Mouse (Mus musculus): ENCODE results near the gene Gm21970. TPM values are rescaled to one million over a fixed set of nuclear protein-coding genes. Genes with fewer than 3 reads are reported as not detected.
A peak's percentile ranks its signal among the peaks of the same experiment; 100 is the strongest.

Gm21970 gene
- polyA plus RNA-seq, 1 experiment, result not detected

DNA sequence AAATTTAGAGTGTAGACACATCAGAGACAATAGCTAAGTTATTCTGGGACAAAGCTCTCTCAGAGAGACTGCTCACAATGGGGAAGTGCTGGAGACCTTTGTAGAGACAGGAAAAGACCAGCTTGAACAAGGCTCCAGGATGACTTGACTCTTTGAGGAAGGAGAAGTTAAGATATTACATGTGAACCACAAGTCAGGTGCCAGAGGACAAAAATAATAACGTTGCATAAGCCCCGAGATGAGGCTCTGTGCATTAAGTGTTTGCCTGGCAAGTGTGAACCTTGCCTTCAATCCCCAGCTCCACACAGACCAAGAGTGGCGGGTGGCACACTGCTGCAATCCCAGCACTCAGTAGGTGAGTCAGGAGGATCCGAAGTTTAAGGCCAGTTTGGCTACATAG is 36.9 kb upstream of the Gm21970 start:
- Histone ChIP-seq H3K27ac (ENCODE audit: insufficient read depth, low read length) (peak overlapping the region; percentile 89), H3K4me1 (ENCODE audit: control insufficient read depth, insufficient read depth, low read length) (no peaks in the 10 kb centered on the region), H3K4me3 (ENCODE audit: insufficient read depth, low read length) (no peak overlapping the region)
- TF ChIP-seq CTCF (IDR thresholded peaks at IDR 0.05; ENCODE audit: extremely low read depth, insufficient read depth, low read length) (no peak), POLR2A (IDR thresholded peaks at IDR 0.05; ENCODE audit: extremely low read depth, insufficient read depth, low read length) (no peak)

DNA sequence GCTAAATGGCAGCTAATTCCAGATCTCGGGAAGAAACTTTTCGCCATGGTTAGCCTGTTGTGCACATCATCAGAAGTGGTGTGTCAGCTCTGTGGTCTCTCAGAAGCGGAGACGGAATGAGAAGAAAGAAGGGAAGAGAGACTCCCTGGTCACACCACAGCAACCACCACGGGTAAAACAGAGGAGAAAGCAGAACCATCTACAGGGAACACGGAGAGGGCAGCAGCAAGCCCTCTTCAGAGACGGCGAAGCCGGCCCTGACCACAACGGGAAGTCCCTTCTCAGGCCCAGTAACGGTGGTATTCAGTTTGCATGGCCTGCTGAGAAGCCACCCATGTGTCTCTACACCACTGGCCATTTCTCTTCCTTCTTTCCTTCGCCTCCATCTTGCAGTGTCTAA is 36.4 kb upstream of the Gm21970 start:
- Histone ChIP-seq H3K4me3 (ENCODE audit: insufficient read depth, low read length) (no peak overlapping the region), H3K4me1 (ENCODE audit: control insufficient read depth, insufficient read depth, low read length) (no peaks in the 10 kb centered on the region), H3K27ac (ENCODE audit: insufficient read depth, low read length) (peak overlapping the region; percentile 89; the same call in 1 of the 2 replicates)
- TF ChIP-seq POLR2A (IDR thresholded peaks at IDR 0.05; ENCODE audit: extremely low read depth, insufficient read depth, low read length) (no peak), CTCF (IDR thresholded peaks at IDR 0.05; ENCODE audit: extremely low read depth, insufficient read depth, low read length) (no peak)

DNA sequence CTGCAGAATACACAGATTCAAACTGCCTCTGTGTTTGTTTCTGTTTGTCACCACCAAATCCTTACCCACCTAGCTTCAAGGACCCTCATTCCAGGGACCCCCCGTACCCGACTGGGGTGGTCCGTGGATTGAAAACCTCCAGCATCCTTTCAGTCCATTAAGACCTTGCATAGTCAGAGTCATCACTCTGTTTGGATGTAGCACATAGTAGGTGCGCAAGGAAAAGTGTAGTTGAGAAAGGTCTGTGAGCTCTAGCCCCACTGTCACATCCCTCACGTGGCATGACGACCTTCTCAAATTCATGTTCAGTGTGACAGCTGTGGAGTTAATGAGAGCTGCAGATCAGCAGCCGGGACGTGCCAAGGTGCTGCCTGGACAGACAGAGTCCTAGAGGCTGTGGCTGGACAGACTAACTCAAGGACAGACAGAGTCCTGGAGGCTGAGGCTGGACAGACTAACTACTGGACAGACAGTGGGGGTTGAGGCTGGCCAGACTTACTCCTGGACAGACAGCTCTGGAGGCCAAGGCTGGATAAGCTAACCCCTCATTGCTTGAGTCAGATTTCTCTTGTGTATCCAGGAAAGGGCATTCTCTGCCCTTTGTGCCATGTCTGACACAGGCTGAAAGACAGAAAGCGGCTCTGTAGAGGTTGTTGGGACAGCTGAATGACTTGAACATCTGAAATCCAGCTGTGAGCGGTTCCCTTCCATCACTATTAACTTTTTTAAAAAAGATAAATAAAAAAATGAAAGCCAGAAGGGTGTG is 34.6 kb upstream of the Gm21970 start:
- TF ChIP-seq CTCF (IDR thresholded peaks at IDR 0.05; ENCODE audit: extremely low read depth, insufficient read depth, low read length) (no peak), POLR2A (IDR thresholded peaks at IDR 0.05; ENCODE audit: extremely low read depth, insufficient read depth, low read length) (no peak)

DNA sequence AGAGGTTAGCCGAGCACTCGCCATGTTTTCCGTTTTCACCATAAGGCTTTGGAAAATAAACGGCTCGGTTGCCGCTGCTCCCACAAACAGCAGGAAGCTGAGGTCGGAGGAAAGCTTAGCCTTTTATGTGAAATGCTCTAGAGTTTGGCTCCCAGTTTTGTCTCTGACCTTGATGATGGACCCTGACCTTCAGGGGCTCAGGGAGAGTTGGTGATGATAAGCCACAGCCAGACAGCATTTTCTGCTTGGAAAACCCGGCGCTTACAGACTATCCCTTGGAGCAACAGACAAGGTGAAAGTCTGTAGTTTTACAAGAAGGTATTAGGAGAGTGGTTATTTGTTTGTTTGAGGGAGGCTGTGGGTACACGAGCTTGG is 34.0 kb upstream of the Gm21970 start:
- H3K4me3 ChIP-seq (ENCODE audit: insufficient read depth, low read length), result no peak overlapping the region
- TF ChIP-seq POLR2A (IDR thresholded peaks at IDR 0.05; ENCODE audit: extremely low read depth, insufficient read depth, low read length) (no peak), CTCF (IDR thresholded peaks at IDR 0.05; ENCODE audit: extremely low read depth, insufficient read depth, low read length) (no peak)
- H3K4me1 ChIP-seq (ENCODE audit: control insufficient read depth, insufficient read depth, low read length), result no peaks in the 10 kb centered on the region
- no peak overlapping the region for H3K27ac ChIP-seq (ENCODE audit: insufficient read depth, low read length)

More for the DNA sequence above, 34.6 kb upstream of the Gm21970 start:
- Histone ChIP-seq H3K27ac (ENCODE audit: insufficient read depth, low read length) (no peak overlapping the region), H3K4me1 (ENCODE audit: control insufficient read depth, insufficient read depth, low read length) (no peaks in the 10 kb centered on the region), H3K4me3 (ENCODE audit: insufficient read depth, low read length) (no peak overlapping the region)

DNA sequence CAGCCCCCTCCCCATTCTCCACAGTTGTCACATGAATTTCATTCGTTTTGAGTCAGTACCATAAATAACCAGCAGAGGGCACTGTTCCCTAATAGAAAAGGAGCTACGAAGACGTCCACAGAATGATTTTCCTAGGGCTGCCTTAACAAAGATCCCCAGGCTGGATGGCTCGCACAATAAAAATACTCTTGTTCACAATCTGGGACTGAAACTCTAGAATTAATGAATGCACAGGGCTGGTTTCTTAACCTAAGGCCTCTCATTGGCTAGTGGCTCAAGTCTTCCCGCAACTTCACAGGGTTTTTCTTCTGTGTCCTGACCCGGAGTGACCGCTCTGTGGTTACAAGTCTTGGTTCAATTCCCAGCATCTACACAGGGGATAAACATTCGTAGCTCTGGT is 33.0 kb upstream of the Gm21970 start:
- no peak overlapping the region for H3K27ac ChIP-seq (ENCODE audit: insufficient read depth, low read length)
- TF ChIP-seq CTCF (IDR thresholded peaks at IDR 0.05; ENCODE audit: extremely low read depth, insufficient read depth, low read length), result peak; percentile 56
- TF ChIP-seq POLR2A (IDR thresholded peaks at IDR 0.05; ENCODE audit: extremely low read depth, insufficient read depth, low read length), result no peak
- H3K4me1 ChIP-seq (ENCODE audit: control insufficient read depth, insufficient read depth, low read length), result no peaks in the 10 kb centered on the region

DNA sequence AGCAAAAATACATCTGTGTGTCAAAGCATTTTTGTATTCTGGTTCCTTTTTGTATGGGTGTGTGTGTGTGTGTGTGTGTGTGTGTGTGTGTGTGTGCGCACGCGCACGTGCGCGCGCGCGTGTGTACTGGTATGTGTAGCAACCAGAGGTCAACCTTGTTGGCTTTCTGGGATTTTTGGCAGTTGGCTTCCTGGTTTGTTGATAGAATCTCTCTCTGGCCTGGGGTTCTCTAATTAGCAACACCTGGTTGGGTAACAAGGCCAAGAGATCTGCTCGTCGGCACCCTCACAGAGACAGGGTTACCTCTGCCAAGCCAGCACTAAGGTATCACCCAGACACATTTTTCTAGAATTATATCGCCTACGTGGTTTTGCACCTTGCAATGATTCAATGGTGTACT is 32.0 kb upstream of the Gm21970 start:
- H3K4me3 ChIP-seq (ENCODE audit: insufficient read depth, low read length), result no peak overlapping the region
- H3K4me1 ChIP-seq (ENCODE audit: control insufficient read depth, insufficient read depth, low read length), result no peaks in the 10 kb centered on the region
- no peak overlapping the region for H3K27ac ChIP-seq (ENCODE audit: insufficient read depth, low read length)
- TF ChIP-seq CTCF (IDR thresholded peaks at IDR 0.05; ENCODE audit: extremely low read depth, insufficient read depth, low read length) (no peak), POLR2A (IDR thresholded peaks at IDR 0.05; ENCODE audit: extremely low read depth, insufficient read depth, low read length) (no peak)

More for the DNA sequence above, 33.0 kb upstream of the Gm21970 start:
- H3K4me3 ChIP-seq (ENCODE audit: insufficient read depth, low read length), result no peak overlapping the region

DNA sequence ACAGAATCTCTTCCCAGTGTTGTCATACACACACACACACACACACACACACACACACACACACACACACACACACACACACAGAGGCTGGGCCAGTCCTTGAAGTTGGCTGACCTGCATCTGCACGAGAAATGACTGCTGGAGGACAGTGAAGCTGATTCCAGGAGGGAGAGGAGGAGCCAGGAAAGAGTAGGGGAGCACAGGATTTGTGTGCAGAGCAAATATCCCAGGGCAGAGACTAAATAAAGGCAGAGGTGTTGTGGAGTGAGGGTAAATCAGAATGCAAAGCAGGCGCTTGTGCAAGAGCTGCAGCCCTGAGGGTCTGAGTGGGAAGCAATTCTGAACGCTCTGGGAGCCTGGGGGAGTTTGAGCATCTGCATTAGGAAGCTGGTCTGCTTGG is 31.4 kb upstream of the Gm21970 start:
- no peak for TF ChIP-seq CTCF (IDR thresholded peaks at IDR 0.05; ENCODE audit: extremely low read depth, insufficient read depth, low read length)
- no peak for TF ChIP-seq POLR2A (IDR thresholded peaks at IDR 0.05; ENCODE audit: extremely low read depth, insufficient read depth, low read length)
- Histone ChIP-seq H3K27ac (ENCODE audit: insufficient read depth, low read length) (no peak overlapping the region), H3K4me3 (ENCODE audit: insufficient read depth, low read length) (no peak overlapping the region), H3K4me1 (ENCODE audit: control insufficient read depth, insufficient read depth, low read length) (no peaks in the 10 kb centered on the region)

DNA sequence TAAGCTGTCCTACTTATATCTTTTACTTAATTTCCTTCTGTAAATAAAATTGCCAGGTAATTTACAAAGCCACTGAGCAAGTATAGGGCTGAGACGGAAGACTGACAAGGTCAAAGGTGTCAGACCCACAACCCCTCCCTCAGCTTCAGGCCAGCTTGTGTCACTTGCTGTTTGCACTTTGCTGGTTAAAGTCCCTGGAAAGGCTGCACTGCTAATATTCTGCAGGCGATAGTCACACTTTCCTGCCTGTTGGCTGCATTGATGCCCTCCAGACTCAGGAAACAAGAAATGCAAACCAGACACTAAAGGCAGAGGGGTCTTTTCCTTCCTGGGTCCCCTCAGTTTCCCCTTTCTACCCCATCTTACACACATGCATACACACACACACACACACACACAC is 29.5 kb upstream of the Gm21970 start:
- H3K27ac ChIP-seq (ENCODE audit: insufficient read depth, low read length), result no peak overlapping the region
- H3K4me3 ChIP-seq (ENCODE audit: insufficient read depth, low read length), result no peak overlapping the region
- H3K4me1 ChIP-seq (ENCODE audit: control insufficient read depth, insufficient read depth, low read length), result no peaks in the 10 kb centered on the region
- TF ChIP-seq CTCF (IDR thresholded peaks at IDR 0.05; ENCODE audit: extremely low read depth, insufficient read depth, low read length), result no peak
- TF ChIP-seq POLR2A (IDR thresholded peaks at IDR 0.05; ENCODE audit: extremely low read depth, insufficient read depth, low read length), result no peak

DNA sequence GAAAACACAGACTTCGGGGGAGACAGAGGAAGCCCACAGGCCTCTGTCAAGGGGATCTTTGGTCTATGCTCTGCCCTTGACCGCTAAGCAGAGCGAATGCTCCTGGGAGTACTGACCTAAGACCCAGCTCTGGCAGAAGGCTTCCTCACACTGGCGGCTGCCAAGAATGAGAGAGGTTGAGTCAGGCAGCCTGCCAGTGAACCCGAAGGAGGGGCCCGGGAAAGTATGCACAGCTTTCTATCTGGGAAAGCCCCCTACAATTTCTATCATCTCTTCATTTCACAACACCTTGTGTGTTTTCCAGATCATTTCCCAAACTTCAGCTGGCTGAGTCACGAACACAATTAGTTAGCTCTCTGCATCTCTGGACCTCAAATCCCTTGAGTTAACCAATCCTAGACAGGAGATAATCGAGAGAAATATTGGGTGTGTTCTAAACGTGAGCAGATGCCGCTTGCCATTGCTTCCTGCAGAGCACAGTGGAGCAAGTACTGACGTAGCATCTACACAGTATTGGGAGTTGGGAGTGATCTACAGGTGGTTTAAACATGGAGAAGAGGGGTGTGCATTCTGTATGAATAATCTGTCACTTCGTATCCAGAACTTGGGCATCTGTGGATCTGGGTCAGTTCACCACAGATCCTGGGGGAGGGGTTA is 28.8 kb upstream of the Gm21970 start:
- peak overlapping the region; percentile 37; the same call in 1 of the 2 replicates for H3K27ac ChIP-seq (ENCODE audit: insufficient read depth, low read length)
- H3K4me3 ChIP-seq (ENCODE audit: insufficient read depth, low read length), result no peak overlapping the region
- no peaks in the 10 kb centered on the region for H3K4me1 ChIP-seq (ENCODE audit: control insufficient read depth, insufficient read depth, low read length)
- no peak for TF ChIP-seq CTCF (IDR thresholded peaks at IDR 0.05; ENCODE audit: extremely low read depth, insufficient read depth, low read length)
- TF ChIP-seq POLR2A (IDR thresholded peaks at IDR 0.05; ENCODE audit: extremely low read depth, insufficient read depth, low read length), result no peak

DNA sequence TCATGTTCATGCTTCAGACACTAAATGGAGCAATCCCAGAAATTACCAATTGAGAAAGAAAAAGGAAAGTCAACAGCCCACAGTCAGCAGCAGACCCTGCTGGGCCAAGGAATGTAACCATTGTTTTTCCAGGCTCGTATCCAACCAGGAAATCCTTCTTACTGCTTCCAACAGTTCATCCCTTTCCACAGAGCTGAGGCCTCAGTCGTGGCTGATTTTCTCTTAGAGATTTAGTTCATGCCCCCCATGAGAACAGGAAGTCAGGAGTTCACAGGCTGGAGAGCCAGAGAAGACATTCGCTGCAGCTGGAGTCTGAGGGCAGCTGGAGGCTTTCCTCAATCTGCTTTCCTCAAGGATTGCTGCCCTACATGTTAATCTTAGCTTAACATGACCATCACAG is 28.0 kb upstream of the Gm21970 start:
- H3K4me3 ChIP-seq (ENCODE audit: insufficient read depth, low read length), result no peak overlapping the region
- TF ChIP-seq CTCF (IDR thresholded peaks at IDR 0.05; ENCODE audit: extremely low read depth, insufficient read depth, low read length) (no peak), POLR2A (IDR thresholded peaks at IDR 0.05; ENCODE audit: extremely low read depth, insufficient read depth, low read length) (no peak)
- H3K4me1 ChIP-seq (ENCODE audit: control insufficient read depth, insufficient read depth, low read length), result no peaks in the 10 kb centered on the region
- no peak overlapping the region for H3K27ac ChIP-seq (ENCODE audit: insufficient read depth, low read length)
